Mouse (Mus musculus) testis, adult 2 months (tissue): Measurements from ENCODE around the gene Rtn4ip1.

Experiments
- CTCF ChIP-seq: fragments of 200-500 bp; IDR thresholded peaks from 2 replicates; pipeline ENCODE4 v1.5.1; 2012; ENCODE audit warnings: low read depth, mild to moderate bottlenecking, inconsistent platforms, low read length, moderate library complexity; ENCODE audit not compliant: control insufficient read depth, insufficient read depth, insufficient replicate concordance
- POLR2A ChIP-seq: fragments of 200-500 bp; IDR thresholded peaks from 2 replicates; pipeline ENCODE4 v1.6.1; 2012; ENCODE audit warnings: low read depth, mild to moderate bottlenecking, inconsistent platforms, low read length, moderate library complexity; ENCODE audit not compliant: control insufficient read depth

DNA sequence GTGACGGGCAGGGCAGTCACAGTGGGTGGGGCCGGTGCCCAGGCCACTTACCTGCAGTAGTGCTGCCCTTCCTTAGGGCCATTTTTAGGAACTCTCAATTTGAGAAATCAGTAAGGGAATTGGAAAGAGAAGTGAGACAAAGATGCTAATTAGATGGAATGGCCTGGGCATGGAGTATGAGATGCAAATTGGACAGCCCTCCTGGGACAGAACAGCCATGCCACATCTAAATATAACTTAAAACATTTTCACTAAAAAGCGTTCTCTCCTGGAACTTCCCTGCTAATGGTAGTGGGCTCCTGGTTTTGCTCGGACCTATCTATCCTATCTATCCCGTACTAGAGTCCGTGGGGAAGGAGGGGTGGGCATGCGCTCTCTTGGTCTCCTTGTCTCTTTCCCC is 3.3 kb upstream of the Rtn4ip1 start:
- TF ChIP-seq POLR2A = no peak
- no peak for TF ChIP-seq CTCF
